Mouse (Mus musculus) monocyte, adult 5-6 weeks (primary cell): ENCODE measurements around the gene Uqcr10. TPM values are rescaled to one million over a fixed set of nuclear protein-coding genes. Genes with fewer than 3 reads are reported as not detected.

ENCODE experiments used
- ATAC-seq: fragments of 153-309, 156-312 bp; replicated peaks from 2 replicates; pipeline ENCODE4 v1.8.0; 2017; ENCODE audit warnings: mild to moderate bottlenecking; ENCODE audit not compliant: low TSS enrichment, insufficient number of reproducible peaks, severe bottlenecking, poor library complexity, low FRiP score
- total RNA-seq: library from RNA; stranded (forward); fragments of 200-1000, 200-491, 200-594 nt; gene quantifications from 3 replicates; pipeline ENCODE4 v1.2.3, GENCODE M21; 2017

Uqcr10 gene
- total RNA-seq: 46.1 to 75.5 TPM (median 70.1 TPM) in 3 replicates

DNA sequence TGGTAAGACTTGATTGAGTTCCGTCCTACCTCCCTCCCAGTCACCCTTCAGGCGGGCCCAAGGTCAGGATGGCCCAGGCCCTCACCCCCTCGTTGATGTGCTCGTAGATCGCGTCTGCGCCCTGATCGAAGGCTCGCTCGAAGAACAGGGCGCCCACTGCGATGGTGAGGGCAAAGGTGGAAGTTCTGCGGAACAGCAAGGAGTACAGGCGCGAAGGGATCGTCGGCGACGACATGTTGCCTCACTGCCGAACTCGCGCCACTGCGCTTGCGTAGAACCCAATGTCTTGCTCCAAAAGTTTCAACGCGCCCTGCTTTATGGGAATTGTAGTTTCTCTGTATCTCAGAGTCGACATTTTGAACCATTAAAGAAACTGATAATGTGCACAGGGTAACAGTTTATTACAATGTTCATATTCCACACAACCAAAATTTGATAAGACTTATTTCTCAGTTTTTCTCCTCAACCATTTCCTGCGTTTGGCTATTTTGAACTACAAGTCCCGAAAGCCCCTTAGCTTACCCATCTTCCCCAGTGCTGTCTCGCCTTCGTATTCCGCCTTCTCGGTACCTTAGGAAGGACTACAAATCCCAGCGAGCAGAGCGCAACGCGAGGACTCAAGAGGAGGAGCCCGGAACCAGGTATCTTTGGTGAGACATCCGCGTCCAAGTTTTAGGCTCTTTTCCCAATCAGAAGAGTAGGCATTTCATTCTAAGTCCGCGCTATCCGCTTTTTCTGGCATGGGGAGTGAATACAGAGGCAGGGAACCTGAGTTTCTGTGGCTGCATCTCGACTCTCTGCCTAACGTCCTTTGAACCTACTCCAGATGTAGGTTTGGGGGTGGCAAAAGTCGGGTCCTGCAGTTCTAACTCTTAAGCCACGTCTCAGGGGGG lies at the start of gene Uqcr10, which contains the start of gene Zmat5:
Uqcr10 (minus strand) TSS at position 271 of the 893 bp plus-strand sequence.
Zmat5 (plus strand) TSS at position 607 of the 893 bp plus-strand sequence.
- peak; percentile 97 for ATAC-seq

DNA sequence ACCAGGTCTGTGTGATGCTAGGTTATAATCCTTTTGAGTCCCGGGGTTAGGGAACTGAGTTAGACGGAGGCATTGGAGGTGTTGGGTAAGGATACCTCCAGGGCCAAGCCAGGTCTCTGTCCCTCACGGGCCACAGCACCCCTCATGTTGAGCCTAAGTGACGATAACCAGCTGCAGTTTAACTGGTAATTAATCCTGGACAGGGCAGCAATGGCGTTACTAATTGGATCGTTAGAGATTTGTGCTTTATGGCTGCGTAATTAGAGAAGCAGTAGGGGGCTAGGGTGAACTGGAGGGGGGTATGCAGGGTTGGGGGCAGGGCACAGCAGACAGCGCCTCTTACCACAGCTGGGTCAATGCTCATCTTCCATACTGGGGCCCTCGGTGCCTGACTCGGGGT lies 48.7 kb upstream of the Uqcr10 start:
- ATAC-seq: no peak

DNA sequence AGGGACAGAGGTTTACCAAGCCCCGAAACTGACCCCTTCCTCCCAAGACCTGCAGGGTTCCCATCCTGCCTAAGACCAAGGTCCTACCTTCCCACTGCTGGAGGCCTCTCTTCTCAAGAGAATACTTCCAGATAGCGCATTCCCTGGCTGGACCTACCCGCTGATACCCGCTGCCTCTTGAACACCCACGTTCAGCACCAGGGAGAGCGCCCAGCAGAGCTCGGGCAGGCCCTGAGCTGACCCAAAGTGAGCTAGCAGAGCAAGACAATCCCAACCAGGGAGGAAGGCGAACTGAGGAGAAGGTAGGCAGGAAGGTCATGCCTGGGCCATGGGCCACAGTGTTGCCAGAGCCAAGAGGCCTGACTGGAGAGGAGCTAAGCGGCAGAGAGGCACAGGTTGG lies 46.1 kb upstream of the Uqcr10 start:
- no peak for ATAC-seq

DNA sequence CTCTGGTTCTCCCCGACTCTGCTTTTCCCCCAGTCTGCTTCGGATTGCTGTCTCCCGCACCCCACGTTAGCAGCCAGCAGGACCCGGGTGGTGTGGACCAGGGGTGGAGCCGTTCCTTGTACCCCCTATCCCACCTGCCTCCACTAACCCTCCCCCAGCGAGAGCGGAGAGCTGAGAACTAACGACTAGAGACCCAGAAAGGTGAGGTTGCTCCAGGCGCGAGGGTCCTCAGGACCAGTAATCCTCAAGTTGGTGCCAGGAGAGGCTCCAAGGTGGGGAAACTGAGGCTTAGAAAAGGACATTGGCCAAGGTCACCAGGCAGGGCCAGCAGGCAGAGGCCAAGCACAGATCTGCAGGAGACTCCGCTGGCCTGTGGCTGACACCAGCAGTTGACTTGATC lies 43.1 kb upstream of the Uqcr10 start:
- no peak for ATAC-seq

DNA sequence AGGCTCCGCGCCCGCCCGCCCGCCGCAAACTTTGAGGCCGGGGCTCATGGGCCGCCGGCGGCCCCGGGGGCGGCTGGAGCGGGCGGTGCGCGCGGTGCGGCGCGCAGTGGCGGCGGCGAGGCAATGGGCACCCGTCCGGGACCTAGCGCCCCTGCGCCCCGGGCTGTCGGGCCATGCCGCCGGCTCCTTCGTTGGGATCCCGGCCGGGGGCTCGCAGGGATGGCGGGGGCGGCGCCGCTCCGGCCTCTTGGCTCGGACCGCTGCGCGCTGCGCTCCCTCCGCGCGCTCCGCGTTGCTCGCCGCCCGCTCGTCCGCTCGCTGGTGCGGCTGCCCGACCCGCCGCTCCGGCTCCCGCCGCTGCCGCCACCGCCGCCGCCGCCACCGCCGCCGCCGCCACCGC lies 42.6 kb upstream of the Uqcr10 start, which contains the start of gene Cabp7:
Cabp7 (minus strand) TSS at position 46 of the 400 bp plus-strand sequence.
- no peak for ATAC-seq

DNA sequence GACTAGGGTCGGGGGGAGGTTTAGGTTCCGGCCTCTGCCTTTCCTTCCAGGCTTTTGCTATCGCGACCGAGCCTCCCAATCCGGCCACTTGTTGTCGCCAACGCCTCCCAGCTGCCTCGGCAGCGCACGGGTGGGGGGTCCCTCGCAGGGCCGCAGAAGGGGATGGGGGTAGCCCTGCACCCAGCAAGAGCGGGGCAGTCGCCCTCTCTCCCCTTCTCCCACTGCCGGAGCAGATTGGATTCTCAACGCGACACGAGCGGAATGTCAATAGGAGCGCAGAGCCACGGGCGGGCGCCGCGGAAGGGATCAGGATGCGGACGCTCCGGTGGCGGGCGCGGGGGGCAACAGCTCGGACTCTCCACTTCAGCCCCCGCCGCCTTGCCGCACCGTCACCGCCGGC lies 41.8 kb upstream of the Uqcr10 start:
- ATAC-seq: no peak

DNA sequence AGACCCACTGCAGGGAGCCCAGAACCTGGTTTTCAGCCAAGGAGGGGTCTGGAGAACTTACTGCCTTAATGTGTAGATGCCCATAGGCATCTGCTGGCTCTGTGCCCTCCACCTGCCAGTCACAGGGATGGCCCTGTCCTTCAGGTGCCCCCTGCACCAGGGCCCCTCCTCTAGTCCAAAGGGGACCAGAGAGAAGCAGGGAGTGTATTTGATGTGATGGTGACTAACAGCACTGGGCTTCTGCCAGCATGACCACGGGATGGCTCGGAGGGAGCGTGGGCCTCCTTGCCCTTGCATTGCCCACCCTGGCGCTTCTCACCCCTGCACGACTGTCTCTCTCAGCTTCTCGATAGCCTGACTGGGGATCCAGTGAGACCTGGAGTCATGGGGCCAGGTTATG lies 40.5 kb upstream of the Uqcr10 start:
- no peak for ATAC-seq

DNA sequence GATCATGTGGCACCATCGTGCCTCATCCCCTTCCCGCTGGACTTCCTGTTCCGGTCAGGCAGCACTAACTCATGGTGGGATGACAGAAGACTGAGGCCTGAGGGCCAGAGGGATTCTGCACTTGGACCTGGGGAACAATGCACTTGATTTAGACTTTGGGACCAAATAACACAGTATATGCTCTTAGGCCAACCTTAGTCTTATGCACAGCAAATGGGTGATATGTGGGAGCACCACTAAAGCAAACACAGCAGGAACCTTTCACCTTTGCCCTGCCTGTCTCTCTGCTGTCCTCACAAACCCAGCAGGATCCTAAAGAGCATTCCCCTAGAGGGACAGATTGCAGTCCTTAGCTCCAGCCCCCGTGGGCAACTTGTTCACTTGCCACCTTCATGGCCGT lies 36.6 kb upstream of the Uqcr10 start:
- no peak for ATAC-seq

DNA sequence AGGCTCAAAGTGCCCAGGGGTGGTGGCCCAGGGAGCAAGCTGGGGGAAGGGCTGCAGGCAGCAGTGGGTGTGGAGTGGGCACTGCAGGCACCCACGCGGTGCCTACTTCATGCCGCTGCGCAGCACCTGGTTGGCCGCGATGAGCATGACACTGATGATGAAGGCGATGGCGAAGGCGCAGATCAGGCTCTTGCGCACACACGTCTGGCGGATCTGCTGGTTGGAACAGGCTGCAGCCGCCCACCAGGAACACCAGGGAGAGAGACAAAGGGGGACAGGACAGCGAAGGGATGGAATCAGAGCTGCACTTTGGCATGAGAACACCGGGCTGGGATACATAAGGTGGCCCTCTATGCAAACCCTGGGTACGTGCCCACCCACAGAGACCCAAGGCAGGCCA lies 34.6 kb upstream of the Uqcr10 start:
- ATAC-seq: no peak

DNA sequence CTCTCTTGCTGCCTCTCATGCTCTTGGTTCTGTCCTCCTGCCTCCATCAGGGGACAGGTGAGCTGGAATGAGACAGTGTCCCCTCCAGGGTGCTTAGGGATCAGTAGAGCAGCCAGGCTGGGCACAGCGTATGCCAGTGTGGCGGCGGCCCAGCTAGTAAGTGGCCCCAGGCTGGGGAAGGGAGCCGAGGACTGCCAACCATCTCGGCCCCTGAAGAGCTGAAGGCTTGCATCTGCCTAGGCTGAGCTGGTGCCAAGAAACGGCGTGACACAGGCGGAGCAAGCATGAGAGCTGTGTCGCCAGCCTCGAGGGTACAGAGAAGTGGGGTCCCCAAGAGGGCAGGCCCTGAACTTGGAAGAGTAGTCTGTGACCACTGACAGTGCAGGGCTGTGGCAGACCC lies 33.5 kb upstream of the Uqcr10 start:
- ATAC-seq: no peak

DNA sequence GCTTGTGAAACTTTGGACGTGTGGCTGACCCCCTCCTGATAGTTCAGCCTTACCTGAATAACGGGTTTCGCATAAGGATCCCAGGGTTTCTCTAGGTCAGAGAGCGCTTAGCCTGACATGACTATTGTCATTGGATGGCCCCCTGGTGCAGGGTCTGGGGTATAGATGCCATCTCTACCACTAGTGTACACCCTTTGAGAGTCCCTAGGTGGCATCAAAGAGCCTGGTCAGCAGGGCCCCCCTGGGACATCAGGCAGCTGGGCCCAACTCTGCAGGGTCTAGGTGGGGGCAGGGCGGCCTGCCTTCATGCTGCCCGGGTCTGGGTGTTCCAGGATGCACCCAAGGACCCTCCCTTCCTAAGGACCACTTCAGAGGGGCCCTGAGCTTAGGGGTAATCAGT lies 32.2 kb upstream of the Uqcr10 start:
- ATAC-seq: no peak

DNA sequence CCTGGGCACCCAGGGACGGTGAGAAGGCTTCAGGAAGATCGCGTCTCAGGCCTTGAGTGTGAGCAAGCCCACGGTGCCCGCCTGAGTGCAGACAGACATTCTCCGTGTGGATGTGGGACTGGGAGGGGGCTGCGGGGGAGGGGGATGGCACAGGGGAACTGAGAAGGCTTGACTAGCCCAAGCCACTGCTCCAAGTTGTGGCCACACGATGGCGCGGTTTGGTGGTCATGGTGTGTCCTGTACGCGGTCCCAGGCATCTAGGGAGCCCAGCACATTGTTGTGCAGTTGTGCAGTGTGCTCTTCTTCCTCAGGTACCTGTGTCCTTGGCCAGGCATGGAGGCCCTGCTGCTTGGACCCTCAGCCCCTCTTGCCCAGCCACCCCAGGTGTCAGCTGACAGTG lies 30.0 kb upstream of the Uqcr10 start:
- ATAC-seq: no peak

DNA sequence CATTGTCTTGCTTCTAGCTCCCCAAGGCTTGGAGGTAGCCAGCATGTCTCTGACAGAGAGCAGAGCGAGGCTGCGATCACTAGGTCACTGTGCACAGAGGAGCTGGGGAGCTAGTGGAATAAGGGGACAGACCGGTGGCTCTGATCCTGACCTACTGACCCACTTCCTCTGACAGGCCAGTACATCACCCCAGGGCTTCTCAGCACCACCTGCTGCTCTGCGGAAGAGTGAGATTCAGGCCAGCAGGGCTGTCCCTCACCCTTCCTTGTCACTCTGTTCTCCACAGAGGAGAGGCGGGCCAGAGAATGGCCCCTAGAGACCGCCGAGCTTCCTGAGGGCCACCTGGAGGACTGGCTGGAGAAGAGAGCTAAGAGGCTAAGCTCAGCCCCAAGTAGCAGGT lies 27.6 kb upstream of the Uqcr10 start:
- ATAC-seq: no peak

DNA sequence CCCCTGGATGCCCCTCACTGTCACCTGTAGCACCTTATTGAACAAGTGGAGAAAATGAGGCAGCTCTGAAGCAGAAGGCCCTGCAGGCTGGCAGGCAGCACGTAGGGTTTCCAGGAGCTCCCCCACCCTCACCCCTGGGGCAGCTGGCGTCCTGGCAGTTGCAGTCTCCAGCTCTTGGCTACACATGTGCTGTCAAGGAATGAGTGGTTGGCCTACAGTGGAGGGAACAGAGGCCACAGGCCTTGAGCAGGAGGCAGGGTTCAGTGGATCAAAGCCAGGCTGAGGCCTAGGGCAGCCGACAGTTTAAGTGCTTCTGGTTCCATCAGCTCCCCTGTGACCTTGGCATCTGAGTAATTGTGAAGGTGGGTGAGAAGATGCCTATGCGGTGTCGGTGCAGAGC lies 26.8 kb upstream of the Uqcr10 start:
- no peak for ATAC-seq

DNA sequence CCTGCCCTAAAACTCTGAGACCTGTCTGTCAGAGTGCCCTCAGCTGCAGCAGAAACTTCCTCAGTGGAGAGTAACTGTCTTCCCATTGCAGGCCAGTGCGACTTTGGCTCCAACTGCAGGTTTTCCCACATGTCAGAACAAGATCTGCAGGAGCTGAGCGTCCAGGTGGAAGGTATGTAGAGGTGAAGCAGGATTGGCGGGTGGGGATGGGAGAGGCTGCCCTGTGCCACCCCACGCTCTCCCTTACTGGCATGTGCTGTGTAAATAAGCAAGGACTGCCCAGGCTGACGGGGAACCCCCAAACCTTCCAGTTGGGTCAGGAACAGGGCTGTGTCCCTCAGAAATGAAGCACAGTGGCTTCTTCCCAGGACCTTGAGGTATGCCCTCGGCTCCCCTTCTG lies 26.0 kb upstream of the Uqcr10 start:
- ATAC-seq: no peak

DNA sequence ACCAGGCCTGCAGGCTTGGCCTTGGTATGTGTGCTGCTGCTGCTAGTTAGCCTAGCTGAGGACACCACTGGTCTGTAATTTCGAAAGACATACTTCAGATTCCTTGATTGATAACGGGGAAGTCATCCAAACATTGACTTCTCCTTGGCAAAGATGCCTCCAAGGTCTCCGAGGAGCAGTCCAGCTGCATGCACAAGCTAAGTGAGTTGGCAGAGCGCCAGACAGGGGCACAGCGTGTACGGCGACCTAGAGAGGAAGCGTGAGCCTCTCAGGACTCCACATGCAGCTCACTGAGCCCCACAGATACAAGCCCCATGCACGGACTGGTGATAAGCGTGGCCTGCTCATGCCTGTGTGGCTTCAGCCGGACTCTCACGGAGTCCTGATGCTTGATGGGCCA lies 25.5 kb upstream of the Uqcr10 start:
- ATAC-seq: no peak

DNA sequence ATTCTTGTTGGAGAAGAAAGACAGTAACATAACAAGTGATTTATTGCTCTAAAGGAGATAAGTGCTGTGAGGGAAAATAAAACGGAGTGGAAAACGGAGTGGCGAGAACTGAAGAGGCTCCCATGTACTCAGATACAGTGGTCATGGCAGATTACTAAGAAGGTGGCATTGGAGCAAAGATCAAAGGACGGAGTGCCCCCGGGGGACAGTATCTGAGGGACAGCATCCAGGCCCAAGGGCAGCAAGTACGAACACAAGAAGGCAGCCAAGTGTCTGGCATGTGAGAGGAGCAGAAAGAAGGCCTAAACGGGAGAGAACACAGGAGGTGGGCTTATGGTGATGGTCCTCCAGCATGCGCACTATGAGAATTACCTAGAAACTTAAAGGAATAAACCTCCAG lies 17.6 kb upstream of the Uqcr10 start:
- ATAC-seq: no peak

DNA sequence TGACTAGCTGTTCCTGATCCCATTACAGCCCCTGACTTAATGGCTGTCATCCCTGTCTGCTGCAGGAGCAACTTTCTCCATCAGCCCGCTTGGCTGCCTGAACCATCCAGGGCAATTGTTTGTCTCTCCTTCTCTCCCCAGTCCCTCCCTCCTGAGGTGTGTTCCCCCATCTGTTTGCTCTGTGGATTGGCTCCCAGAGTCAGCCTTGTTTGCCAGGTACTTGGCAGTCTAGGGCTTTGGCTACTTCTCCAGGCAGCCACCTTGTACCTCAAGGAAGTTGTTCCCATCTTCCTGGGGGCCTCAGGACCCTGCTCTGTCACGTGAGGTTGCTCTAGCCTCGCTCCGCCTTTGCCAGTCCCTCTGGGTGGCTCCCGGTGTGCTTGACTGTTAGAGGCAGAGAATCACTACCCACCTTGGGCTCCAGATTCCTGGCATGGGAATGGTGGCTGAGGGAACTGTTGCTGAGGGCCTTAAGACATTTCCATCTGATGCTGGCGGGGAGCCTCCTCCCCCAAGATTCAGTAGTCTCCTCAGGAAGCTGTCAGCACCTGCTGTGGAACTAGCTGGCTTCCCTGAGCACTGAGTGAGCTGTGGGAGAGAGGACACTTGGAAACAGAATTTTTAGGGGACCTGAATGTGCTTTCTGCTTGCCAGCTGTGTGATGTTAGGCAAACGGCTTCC lies 16.9 kb upstream of the Uqcr10 start:
- ATAC-seq: no peak

DNA sequence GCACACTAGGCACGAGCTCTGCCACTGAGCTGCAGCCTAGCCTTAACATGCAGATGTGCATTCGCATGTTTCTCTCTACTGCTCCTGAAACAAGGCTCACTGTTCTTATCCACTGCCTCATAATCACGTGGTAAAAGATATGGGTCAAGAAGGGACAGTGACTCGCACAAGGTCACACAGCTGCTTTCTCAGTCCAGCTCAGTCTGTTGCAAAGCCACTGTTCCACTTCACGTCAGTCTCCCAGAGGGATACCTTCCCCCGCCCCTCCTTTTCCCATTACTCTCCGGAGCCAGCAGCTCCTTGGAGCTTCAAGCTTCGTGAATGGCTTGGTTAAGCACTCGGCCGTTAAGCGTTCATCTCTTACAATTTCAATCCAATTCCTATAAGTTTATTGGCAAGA lies 16.3 kb upstream of the Uqcr10 start:
- ATAC-seq: no peak

DNA sequence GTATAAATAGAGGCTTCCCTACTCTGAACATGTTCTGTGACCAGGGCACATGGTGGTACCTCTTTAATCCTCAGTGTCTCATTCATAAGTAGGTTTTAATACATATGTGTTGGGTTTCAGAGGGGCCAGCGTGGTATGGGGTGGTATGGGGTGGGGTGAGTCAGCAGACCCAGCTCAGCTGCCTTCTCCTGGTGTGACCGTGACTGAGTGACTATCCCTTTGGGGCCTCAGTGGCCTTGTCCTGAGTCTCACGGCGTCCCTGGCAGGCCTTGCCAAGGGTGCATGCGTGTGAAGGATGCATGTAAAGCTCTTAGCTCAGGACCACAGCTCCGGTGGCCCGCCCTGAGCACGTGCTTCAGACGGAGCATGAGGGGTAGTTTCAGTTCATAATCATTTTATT lies 15.8 kb upstream of the Uqcr10 start:
- ATAC-seq: no peak
